8 mouse cellular contexts compared by ENCODE assay signal in genomic region chr8:83665969-83666865, GRCm38 (mm10). TPM values are rescaled to one million over a fixed set of nuclear protein-coding genes. Genes with fewer than 3 reads are reported as not detected.
DNase-seq lines count a peak whose midpoint lies in the region; ATAC-seq lines count a peak whose summit lies in the region.

Gene Ptger1, plus strand, starts transcription at chr8:83666678.

- H3K4me3 ChIP-seq in lung, embryonic 16.5 days (ENCODE audit: low read length) = no peak within 1 kb of the TSS

- peak; percentile 54 to 79 for DNase-seq in adrenal gland, adult (ENCODE audit: inconsistent age in 2 of 2, low spot score in 1 of 2)
- no peak for DNase-seq in adrenal gland, postnatal 4 days (ENCODE audit: low spot score in 2 of 2)
- peak; percentile 71 for DNase-seq in adrenal gland, adult 2 months
- DNase-seq in gastrocnemius, postnatal 14 days = peak; percentile 65
- peak; percentile 39 for DNase-seq in induced T-regulatory cell, adult 2 months (ENCODE audit: low read depth)
- DNase-seq in thymus, adult 18-20 months = no peak
- DNase-seq in embryo, embryonic 11 days = no peak

- peak within 1 kb of the TSS; percentile 61 for H3K9ac ChIP-seq in lung, embryonic 16.5 days (ENCODE audit: low read length)

- peak within 1 kb of the TSS; percentile 43 for H3K4me2 ChIP-seq in lung, embryonic 16.5 days (ENCODE audit: low read depth, low read length)

- peak; percentile 75 for ATAC-seq in lung, embryonic 16.5 days (ENCODE audit: low read depth)

- WGBS in lung, embryonic 16.5 days = 4% methylated on average over 14 of the region's 14 CpGs

- H3K36me3 ChIP-seq in lung, embryonic 16.5 days (ENCODE audit: control insufficient read depth, insufficient read depth, low read length) = peaks cover 23% of the 10 kb centered on the region

- intact Hi-C loops in gastrocnemius, postnatal 14 days (cut with DNase I; ENCODE audit: low total_unique reads) = loop anchor here (10.0 kb wide), 1 partner anchor 59 kb away; no protein-coding TSS in a partner anchor

- H3K27ac ChIP-seq in lung, embryonic 16.5 days (ENCODE audit: low read length) = peak within 1 kb of the TSS; percentile 82

- H3K9me3 ChIP-seq in lung, embryonic 16.5 days (ENCODE audit: control insufficient read depth, low read length) = no peaks in the 10 kb centered on the region

- H3K4me1 ChIP-seq in lung, embryonic 16.5 days (replicated peaks; ENCODE audit: control insufficient read depth, insufficient read depth, low read length) = peaks cover 59% of the 10 kb centered on the region

- no peaks in the 10 kb centered on the region for H3K27me3 ChIP-seq in lung, embryonic 16.5 days (ENCODE audit: control insufficient read depth, insufficient read depth, low read depth, low read length)

RNA-seq across cellular contexts. Expression of gene Ptger1, which starts in this region (rescaled TPM):
- total RNA-seq in adrenal gland, postnatal 4 days (2021) = 1 to 10 TPM; 2.4 to 5.1 TPM
- 1 to 10 TPM in 1 of 2 experiments, under 1 TPM in 1; 0.76 to 1.1 TPM for total RNA-seq in adrenal gland, adult 2 months (2021)
- 2.1 and 2.8 TPM in 2 replicates for polyA plus RNA-seq in adrenal gland, adult 2 months (2012; rRNA removed)
- under 1 TPM; 0.13 to 0.49 TPM for total RNA-seq in gastrocnemius, postnatal 14 days (2021)
- polyA plus RNA-seq in lung, embryonic 16.5 days (2015; fragmentation: Nextera tagmentation; extraction: Ambion mirVana) = 1.4 TPM in 2 replicates

Comparison
In these comparisons a context has a peak if more than half of its experiments do, and no peak if none do; other contexts are left out.
1. DNase-seq: peak in adrenal gland, adult (2 of 2), adrenal gland, adult 2 months (single experiment) and induced T-regulatory cell, adult 2 months (single experiment); none in adrenal gland, postnatal 4 days (0 of 2), thymus, adult 18-20 months (0 of 2) and embryo, embryonic 11 days (single experiment).
2. Peak in DNase-seq in gastrocnemius, postnatal 14 days; RNA of the gene not detected or under 1 TPM.